Mouse (Mus musculus): Measurements from ENCODE around the gene Dbh. TPM values are rescaled to one million over a fixed set of nuclear protein-coding genes. Genes with fewer than 3 reads are reported as not detected.

Gene Dbh
- under 1 TPM; 0.25 to 0.27 TPM for total RNA-seq (2021)
- long read RNA-seq, result 0 reads

DNA sequence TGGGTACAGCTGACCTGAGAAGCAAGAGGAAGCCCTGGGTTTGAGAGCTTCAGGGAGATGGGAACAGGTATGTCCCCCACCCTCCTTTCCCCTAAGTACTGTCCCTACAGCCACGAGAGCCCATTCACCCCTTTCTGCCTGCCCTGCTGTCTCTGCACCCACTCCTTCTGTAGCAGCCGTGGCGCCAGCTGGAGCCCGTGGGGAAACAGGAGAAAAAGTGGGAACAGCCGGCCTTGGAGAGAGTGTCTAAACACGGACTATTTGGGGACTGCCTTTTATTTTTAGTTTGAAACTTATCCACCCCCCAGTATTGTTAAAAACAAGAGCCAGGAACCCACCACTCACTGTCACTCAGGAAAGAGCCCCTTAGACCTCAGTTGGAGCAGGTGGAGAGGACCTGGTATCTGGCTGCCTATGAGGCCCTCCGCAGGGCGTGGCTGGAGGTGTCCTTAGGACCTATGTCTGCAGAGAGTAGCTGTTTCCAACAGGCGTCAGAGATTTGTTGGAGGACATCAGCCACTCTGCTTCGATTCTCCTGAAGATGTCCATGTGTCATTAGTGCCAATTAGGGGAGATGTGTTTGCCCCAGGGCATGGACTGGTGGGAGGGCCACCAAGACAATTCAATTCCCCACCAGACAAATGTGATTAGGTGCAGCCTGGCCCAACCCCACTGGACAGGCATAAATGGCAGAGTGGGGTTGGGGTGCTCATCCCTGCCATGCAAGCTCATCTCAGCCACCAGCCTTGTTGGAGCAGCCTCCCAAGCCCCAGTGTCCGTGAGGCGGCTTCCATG is at the start of gene Dbh:
Gene Dbh (plus strand): TSS at position 438 of the 795 bp plus-strand sequence.
- peak; percentile 75 to 82 for DNase-seq (ENCODE audit: low spot score in 2 of 2)

DNA sequence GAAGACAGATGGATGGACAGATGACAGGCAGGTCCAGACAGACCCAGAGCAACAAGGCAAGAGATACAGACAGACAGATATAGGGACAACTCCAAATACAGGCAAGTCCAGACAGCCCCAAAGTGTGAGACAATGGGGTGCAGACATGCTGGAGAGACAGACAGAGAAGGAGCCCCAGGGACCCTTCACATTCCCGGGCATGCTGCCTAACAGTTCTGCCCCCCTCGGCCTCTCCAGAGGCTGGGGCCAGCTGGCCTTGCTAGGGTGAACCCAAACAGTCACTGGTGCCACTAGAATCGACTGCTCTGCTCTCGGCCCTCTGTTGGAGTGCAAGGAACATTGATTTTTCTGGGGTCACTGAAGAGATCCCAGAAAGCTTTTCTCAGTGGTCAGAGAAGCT is 46.6 kb upstream of the Dbh start:
- DNase-seq (ENCODE audit: low spot score in 2 of 2), result no peak

GRCm38 (mm10) chr2:27119766-27120165 is 45.3 kb upstream of the Dbh start:
- DNase-seq (ENCODE audit: low spot score in 2 of 2), result no peak

- DNase-seq (ENCODE audit: low spot score in 2 of 2), result no peak
Measured at GRCm38 (mm10) chr2:27120241-27120641, 44.8 kb upstream of the Dbh start.

DNA sequence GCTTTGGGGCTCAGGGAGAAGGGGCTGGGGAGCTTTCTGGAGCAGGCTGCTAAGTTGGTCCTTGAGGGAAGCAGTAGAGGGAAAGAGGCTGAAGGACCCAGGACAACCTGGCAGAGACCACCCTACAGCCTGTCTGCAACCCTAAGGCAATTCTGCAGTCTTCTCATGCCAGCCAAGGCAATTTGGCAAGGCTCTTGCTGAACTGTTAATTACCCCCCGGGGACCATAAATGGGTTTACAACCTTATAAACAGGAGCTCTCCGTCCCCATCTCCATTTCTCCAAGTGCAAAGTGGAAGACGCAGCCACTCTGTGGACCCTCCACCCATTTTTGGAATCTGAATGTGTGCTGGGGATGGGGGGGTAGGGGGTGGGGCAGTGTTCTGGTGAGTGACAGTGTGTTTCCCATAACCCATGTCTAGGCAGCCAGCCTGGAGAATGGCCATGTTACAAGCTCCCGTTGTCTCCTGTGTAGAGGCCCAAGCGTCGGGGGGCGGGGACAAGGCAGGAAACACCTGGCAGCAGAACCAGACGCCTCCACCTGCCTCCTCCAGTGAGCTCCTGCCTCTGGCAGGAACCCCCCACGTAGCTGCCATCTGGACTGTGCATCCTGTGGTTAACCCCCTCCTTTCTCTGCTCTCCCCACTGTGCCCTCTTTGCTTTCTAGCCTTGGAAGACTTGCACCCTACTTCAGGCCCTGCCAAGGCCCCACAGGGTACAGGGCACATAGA is 43.2 kb upstream of the Dbh start:
- DNase-seq (ENCODE audit: low spot score in 2 of 2), result no peak

GRCm38 (mm10) chr2:27122578-27122977 is 42.5 kb upstream of the Dbh start:
- no peak for DNase-seq (ENCODE audit: low spot score in 2 of 2)

- no peak for DNase-seq (ENCODE audit: low spot score in 2 of 2)
Measured at GRCm38 (mm10) chr2:27123121-27123520, 41.9 kb upstream of the Dbh start.

GRCm38 (mm10) chr2:27125979-27126378 is 39.1 kb upstream of the Dbh start:
- no peak for DNase-seq (ENCODE audit: low spot score in 2 of 2)

DNA sequence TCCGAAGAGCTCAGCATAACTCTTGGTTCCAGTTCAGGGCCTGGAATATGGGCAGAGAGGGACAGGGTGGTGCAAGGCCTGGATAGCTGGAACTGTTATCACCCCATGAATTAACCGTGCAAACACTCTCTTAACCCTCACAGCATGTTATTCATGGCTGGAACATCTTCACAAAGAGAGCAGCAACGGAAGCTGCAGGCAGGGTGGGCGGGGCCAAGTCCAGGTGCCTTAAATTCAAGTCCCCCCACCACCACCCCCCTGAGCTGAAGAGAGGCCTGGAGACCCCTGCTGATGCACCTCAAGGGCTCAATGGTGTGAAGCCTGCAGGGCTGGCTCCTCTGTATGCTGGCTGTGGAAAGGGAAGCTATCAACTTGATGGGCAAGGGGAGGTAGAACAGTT is 38.5 kb upstream of the Dbh start:
- DNase-seq (ENCODE audit: low spot score in 2 of 2), result no peak

DNA sequence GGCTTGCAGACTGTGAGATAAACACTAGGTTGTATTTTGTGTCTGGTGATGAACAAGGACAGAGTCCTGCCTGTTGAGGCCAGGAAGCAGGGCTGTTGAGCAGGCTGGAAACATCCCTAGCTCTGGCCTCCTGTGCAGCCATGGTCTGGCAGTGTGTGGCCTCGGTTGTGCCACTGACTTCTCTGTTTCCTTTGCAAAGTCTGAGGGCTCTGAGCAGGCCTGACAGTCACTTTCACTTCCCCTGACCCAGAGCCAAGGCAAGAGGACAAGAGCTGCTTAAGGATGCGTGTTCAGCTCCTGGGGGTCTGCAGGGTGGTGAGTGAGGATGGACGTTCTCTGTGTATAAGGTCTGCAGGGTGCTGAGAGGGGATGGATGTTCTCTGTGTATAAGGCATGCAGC is 36.0 kb upstream of the Dbh start:
- DNase-seq (ENCODE audit: low spot score in 2 of 2), result no peak

DNA sequence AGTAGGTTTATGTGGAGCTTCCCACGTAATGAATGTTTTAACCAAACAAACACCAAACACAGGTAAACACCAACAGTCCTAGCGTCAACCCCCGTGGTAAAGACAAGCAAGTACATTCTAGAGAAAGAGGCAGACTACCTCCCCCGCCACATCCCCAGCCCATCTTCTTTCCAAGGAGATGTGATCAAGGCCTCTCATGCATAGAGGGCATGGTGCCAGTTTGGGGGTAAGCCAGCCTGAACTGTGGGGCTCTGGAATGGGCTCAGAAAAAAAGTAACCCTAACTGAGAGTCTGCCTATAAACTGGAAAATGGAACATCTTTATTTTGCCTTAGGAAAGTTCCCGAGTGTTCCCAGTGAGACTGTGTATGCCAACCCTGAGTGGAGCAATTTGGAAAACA is 29.1 kb upstream of the Dbh start:
- no peak for DNase-seq (ENCODE audit: low spot score in 2 of 2)

DNA sequence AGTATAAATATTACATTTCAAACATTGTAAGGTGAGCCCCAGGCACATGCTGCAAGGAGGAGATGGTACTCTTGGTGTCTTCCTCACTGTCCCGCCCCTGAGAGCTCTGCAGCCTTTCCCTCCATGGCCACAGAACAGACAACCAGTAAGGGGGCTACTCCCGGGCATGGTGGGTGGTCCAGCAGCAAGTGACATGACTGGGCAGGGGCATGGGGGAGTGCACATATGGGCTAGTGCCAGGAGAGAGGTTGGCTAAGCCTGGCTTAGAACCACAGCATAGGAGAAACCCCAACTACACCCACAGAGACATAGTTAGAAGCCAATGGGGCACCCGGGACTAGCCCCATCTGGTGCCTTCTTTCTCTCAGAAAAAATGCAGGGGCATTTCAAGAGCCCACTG is 28.7 kb upstream of the Dbh start:
- DNase-seq (ENCODE audit: low spot score in 2 of 2), result no peak

DNA sequence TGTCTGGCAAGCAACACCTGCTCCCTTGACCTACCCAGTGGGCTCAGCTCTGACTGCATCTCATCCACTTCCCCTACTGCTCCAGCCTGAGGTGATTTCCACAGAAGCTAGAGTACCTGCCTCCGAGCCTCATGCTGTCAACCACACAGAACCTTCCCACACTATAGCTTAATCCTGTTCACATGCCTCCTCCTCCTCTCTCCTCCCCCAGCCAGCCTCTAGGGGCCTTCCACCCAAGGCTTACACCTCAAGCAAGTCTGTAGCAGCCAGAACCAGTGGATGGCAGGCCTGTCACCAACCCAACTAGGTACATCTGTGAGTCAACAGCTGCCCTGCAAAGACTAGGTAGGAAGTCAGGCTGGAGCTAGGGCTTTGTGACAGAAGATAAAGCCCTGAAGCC is 28.2 kb upstream of the Dbh start:
- no peak for DNase-seq (ENCODE audit: low spot score in 2 of 2)

- no peak for DNase-seq (ENCODE audit: low spot score in 2 of 2)
Measured at GRCm38 (mm10) chr2:27138356-27138755, 26.7 kb upstream of the Dbh start.

DNA sequence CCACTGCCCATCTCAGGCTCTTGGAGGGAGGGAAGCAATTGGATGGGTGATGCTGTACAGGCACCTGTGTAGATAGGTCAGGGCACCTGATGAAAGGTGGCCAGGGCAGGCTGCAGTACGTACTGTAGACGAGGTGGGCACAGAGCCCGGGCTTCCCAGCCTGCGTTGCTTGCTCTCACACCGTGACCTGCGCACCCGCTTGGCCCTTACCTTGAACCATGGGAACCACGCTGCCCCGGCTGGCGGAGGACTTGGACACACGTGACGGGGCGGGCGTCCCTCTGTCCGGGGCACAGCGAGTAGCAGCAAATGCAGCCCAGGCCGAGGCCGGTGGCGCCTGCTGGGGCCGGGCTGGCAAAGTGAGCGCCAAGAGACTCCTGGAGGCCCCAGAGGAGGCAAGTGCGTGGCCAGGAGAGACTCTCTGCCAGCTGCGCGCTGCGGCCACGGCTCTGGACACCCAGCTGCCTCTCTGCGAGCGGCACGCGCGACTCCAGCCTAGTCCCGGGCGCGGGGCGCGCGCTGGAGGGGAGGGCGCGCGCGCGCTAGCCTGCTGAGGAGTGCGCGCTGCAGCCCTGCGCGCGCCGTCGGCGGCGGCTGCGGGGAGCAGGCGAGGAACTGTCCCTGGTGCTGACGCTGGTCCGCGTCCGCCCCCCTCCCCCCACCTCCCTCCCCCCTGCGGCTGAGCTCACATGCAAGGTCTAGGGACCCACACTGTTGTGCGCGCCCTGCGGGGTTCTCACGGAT is 22.9 kb upstream of the Dbh start, which contains the start of gene Fam163b:
Gene Fam163b (minus strand): TSS at position 542 of the 744 bp plus-strand sequence.
- DNase-seq (ENCODE audit: low spot score in 2 of 2), result peak; percentile 37 to 63

- DNase-seq (ENCODE audit: low spot score in 2 of 2), result no peak
Measured at GRCm38 (mm10) chr2:27144957-27145356, 20.1 kb upstream of the Dbh start.

GRCm38 (mm10) chr2:27146840-27147239 is 18.2 kb upstream of the Dbh start:
- no peak for DNase-seq (ENCODE audit: low spot score in 2 of 2)

GRCm38 (mm10) chr2:27149457-27149856 is 15.6 kb upstream of the Dbh start:
- DNase-seq (ENCODE audit: low spot score in 2 of 2), result no peak

GRCm38 (mm10) chr2:27154466-27155185 is 10.4 kb upstream of the Dbh start:
- no peak for DNase-seq (ENCODE audit: low spot score in 2 of 2)

DNA sequence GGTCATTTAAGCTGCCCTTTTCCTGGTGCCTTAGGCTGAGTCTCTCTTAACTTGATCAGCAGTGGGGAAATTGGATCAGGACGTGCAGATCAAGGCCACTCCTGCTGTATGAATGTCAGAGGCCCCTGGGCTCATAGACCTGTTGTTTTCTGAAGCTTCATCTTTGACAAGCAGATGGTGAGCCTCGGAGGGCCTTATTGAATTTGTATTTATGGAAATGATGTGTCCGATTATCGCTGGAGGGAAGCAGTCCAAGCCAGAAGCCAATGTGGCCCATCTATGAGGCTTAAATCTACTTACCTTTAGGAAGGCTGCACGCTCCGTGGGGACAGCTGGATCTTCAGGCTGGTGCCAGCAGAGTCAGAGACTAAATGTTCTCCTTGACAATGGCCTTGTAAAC is 8.4 kb upstream of the Dbh start:
- no peak for DNase-seq (ENCODE audit: low spot score in 2 of 2)

- DNase-seq (ENCODE audit: low spot score in 2 of 2), result no peak
Measured at GRCm38 (mm10) chr2:27161526-27161925, 3.5 kb upstream of the Dbh start.

Measured in layer of hippocampus, adult 18-20 months (tissue).